Mouse (Mus musculus): ENCODE data around the gene Cpeb4. TPM values are rescaled to one million over a fixed set of nuclear protein-coding genes. Genes with fewer than 3 reads are reported as not detected.
A peak's percentile ranks its signal among the peaks of the same experiment; 100 is the strongest.

Cpeb4 gene
- polyA plus RNA-seq, 1 experiment from 2014 or later: 6.2 TPM

- H3K27me3 ChIP-seq (replicated peaks): no peaks in the 10 kb centered on the region
- peaks cover 20% of the 10 kb centered on the region for H3K4me1 ChIP-seq
- no peak overlapping the region for H3K9ac ChIP-seq
- H3K4me3 ChIP-seq: no peak overlapping the region
- WGBS: 79% methylated on average over 4 of the region's 4 CpGs
- no peak overlapping the region for H3K4me2 ChIP-seq
- H3K9me3 ChIP-seq: no peaks in the 10 kb centered on the region
- H3K36me3 ChIP-seq: no peaks in the 10 kb centered on the region
- no peak overlapping the region for H3K27ac ChIP-seq (replicated peaks)
- no peak for ATAC-seq (ENCODE audit: extremely low read depth, insufficient number of reproducible peaks, low FRiP score, low TSS enrichment)
Measured at GRCm38 (mm10) chr11:31848725-31849124, 23.3 kb upstream of the Cpeb4 start.

GRCm38 (mm10) chr11:31850156-31850775, 21.7 kb upstream of the Cpeb4 start:
- no peak for ATAC-seq (ENCODE audit: extremely low read depth, insufficient number of reproducible peaks, low FRiP score, low TSS enrichment)
- Histone ChIP-seq H3K27ac (replicated peaks) (no peak overlapping the region), H3K9ac (no peak overlapping the region), H3K4me1 (peaks cover 10% of the 10 kb centered on the region; the same call in 1 of the 2 replicates), H3K9me3 (no peaks in the 10 kb centered on the region), H3K4me2 (no peak overlapping the region), H3K36me3 (no peaks in the 10 kb centered on the region), H3K27me3 (replicated peaks) (no peaks in the 10 kb centered on the region), H3K4me3 (no peak overlapping the region)
- WGBS: 82% methylated on average over 3 of the region's 3 CpGs

GRCm38 (mm10) chr11:31850995-31851394, 21.0 kb upstream of the Cpeb4 start:
- Histone ChIP-seq H3K27ac (replicated peaks) (no peak overlapping the region), H3K9ac (no peak overlapping the region), H3K4me3 (no peak overlapping the region), H3K9me3 (no peaks in the 10 kb centered on the region), H3K4me2 (no peak overlapping the region), H3K4me1 (peaks cover 10% of the 10 kb centered on the region; the same call in 1 of the 2 replicates), H3K27me3 (replicated peaks) (no peaks in the 10 kb centered on the region), H3K36me3 (no peaks in the 10 kb centered on the region)
- ATAC-seq (ENCODE audit: extremely low read depth, insufficient number of reproducible peaks, low FRiP score, low TSS enrichment): no peak
- WGBS: 75% methylated on average over 5 of the region's 5 CpGs

DNA sequence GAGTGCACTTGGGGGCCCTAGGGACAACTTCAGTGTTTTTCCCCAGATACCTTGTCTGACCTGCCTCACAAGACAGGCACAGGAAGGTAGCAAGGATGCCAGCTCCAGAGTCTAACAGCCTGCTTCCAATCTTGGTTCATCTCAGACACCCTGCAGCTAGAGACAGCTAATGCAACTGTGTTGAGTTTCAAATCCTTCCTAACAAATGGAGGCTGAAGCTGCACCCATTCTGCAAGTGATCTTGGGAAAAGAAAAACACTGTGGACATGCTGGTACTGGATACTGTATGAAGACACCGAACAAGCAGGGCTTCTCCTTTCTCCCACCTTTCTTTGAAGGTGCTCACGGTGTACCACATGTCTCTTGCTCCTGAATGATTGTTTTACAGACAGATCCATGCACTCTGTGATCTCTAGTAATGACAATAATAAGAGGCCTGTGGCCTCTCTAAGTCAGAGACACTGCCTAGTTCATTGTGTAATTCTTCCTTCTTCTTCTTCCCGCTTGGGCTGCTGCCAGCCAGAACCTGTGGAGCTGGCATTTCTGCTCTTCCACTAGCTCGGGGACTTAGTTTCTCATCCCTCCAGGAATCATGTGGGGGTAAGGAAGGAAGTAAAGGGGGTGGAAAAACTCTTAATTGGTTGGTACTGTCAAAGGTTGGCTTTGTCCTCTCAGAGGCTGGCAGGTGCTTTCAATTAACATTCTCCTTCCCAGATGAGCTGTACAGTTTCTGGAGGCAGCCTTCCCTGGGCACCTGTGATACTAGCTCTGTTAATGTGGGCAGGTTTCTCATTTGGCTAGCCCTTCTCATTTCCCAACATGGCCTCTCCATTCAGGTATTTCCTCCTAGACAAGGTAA, 20.1 kb upstream of the Cpeb4 start:
- Histone ChIP-seq H3K27ac (replicated peaks) (no peak overlapping the region), H3K9me3 (no peaks in the 10 kb centered on the region), H3K4me1 (peaks cover 10% of the 10 kb centered on the region; the same call in 1 of the 2 replicates), H3K4me3 (no peak overlapping the region), H3K4me2 (no peak overlapping the region), H3K36me3 (no peaks in the 10 kb centered on the region), H3K27me3 (replicated peaks) (no peaks in the 10 kb centered on the region), H3K9ac (no peak overlapping the region)
- ATAC-seq (ENCODE audit: extremely low read depth, insufficient number of reproducible peaks, low FRiP score, low TSS enrichment): no peak
- 75% methylated on average over 4 of the region's 4 CpGs for WGBS

GRCm38 (mm10) chr11:31854955-31855354, 17.1 kb upstream of the Cpeb4 start:
- peaks cover 10% of the 10 kb centered on the region; the same call in 1 of the 2 replicates for H3K4me1 ChIP-seq
- ATAC-seq (ENCODE audit: extremely low read depth, insufficient number of reproducible peaks, low FRiP score, low TSS enrichment): no peak
- H3K27me3 ChIP-seq (replicated peaks): no peaks in the 10 kb centered on the region
- H3K4me2 ChIP-seq: no peak overlapping the region
- 71% methylated on average over 5 of the region's 5 CpGs for WGBS
- H3K27ac ChIP-seq (replicated peaks): no peak overlapping the region
- no peak overlapping the region for H3K4me3 ChIP-seq
- no peaks in the 10 kb centered on the region for H3K9me3 ChIP-seq
- H3K36me3 ChIP-seq: no peaks in the 10 kb centered on the region
- H3K9ac ChIP-seq: no peak overlapping the region

DNA sequence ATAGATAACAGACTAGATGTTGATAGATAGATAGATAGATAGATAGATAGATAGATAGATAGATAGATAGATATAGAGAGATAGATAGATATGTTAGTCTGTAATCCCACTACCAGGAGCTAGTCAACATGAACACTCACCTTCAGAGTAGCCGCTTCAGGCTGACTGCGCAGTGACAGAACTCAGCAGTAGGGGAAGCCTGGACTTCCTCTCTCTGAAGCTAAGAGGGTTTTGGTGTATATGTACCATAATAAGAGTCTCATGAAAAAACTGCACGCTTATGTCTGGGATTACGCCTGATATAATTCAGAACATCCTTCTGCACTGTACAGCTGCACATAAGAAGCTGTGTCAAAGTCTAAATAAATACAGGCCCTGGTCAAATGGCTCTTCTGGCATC, 14.5 kb upstream of the Cpeb4 start:
- Histone ChIP-seq H3K4me1 (no peaks in the 10 kb centered on the region), H3K9ac (no peak overlapping the region), H3K4me2 (no peak overlapping the region), H3K9me3 (no peaks in the 10 kb centered on the region), H3K27me3 (replicated peaks) (no peaks in the 10 kb centered on the region), H3K36me3 (no peaks in the 10 kb centered on the region), H3K27ac (replicated peaks) (no peak overlapping the region), H3K4me3 (no peak overlapping the region)
- 92% methylated on average over 4 of the region's 4 CpGs for WGBS
- ATAC-seq (ENCODE audit: extremely low read depth, insufficient number of reproducible peaks, low FRiP score, low TSS enrichment): no peak

DNA sequence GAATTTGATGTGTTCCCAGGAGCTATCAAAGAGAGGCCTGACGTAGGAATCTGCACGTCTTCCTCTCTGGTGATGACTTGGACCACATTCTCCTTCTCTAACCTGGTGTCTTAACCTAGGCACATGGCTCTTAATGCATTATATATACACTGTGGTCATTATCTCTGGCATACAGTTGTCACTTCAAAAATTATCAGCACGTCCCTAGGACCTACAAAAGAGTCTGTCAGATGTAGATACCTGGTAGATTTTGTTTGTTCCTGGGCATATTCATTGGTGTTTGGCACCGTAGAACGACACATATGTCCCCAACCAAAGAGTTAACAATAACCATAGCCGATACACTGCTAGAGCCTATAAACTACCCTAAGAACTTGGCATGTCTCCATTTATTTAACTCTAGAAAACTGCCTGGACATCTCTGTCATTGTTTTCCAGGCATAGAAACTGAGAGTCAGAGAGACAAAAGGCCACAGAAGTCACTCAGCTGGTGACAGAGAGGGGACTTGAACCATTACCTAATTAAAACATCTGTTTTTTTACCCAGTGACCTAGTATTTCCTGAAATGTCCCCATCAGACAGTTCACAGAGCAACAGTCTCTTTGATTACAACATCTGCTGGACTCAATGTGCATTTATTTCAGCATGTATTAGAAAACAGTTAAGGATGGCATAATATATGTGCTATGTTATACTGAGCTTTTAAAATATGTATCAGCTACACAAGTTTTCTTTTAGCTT, 10.7 kb upstream of the Cpeb4 start:
- H3K36me3 ChIP-seq: no peaks in the 10 kb centered on the region
- H3K9ac ChIP-seq: no peak overlapping the region
- no peak overlapping the region for H3K4me2 ChIP-seq
- no peak overlapping the region for H3K27ac ChIP-seq (replicated peaks)
- ATAC-seq (ENCODE audit: extremely low read depth, insufficient number of reproducible peaks, low FRiP score, low TSS enrichment): no peak
- no peak overlapping the region for H3K4me3 ChIP-seq
- 63% methylated on average over 6 of the region's 6 CpGs for WGBS
- no peaks in the 10 kb centered on the region for H3K4me1 ChIP-seq
- no peaks in the 10 kb centered on the region for H3K9me3 ChIP-seq
- H3K27me3 ChIP-seq (replicated peaks): 0 out of 2 replicates have a peak, but pooled peaks cover 4% of the 10 kb centered on the region

DNA sequence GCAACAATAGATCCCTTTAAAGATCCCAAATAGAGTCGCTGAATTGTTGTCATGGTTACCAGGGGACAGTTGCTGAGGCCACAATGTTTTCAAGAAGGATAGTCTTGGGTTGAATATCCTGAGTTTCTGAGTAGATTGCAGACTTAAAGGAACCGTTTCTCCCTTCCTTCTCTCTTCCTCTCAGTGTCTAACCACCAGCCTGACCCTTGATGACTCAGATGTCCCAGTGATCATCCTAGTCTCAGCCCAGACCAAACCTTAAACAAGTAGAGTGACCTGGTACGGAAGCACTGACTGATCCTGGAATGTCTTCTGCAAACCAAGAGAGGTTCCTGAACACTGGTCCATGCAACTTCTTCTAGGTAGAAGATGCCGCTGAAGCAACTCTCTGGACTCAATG, 4.0 kb upstream of the Cpeb4 start:
- 64% methylated on average over 4 of the region's 4 CpGs for WGBS
- no peaks in the 10 kb centered on the region for H3K9me3 ChIP-seq
- no peak overlapping the region for H3K27ac ChIP-seq (replicated peaks)
- 0 out of 2 replicates have a peak, but pooled peaks cover 4% of the 10 kb centered on the region for H3K27me3 ChIP-seq (replicated peaks)
- ATAC-seq (ENCODE audit: extremely low read depth, insufficient number of reproducible peaks, low FRiP score, low TSS enrichment): no peak
- H3K4me1 ChIP-seq: peaks cover 16% of the 10 kb centered on the region
- no peak overlapping the region for H3K4me2 ChIP-seq
- no peak overlapping the region for H3K9ac ChIP-seq
- no peaks in the 10 kb centered on the region for H3K36me3 ChIP-seq
- H3K4me3 ChIP-seq: no peak overlapping the region

- under 1% methylated on average over 52 of the region's 53 CpGs for WGBS
- peak; percentile 98 for ATAC-seq (ENCODE audit: extremely low read depth, insufficient number of reproducible peaks, low FRiP score, low TSS enrichment)
- H3K4me3 ChIP-seq: peak overlapping the region; percentile 91
- H3K27me3 ChIP-seq (replicated peaks): no peaks in the 10 kb centered on the region
- H3K9ac ChIP-seq: peak overlapping the region; percentile 96
- H3K4me2 ChIP-seq: peak overlapping the region; percentile 87
- peaks cover 30% of the 10 kb centered on the region for H3K4me1 ChIP-seq
- no peaks in the 10 kb centered on the region for H3K9me3 ChIP-seq
- H3K36me3 ChIP-seq: no peaks in the 10 kb centered on the region
- peak overlapping the region; percentile 92 for H3K27ac ChIP-seq (replicated peaks)
Measured at GRCm38 (mm10) chr11:31870285-31871010, 1.6 kb upstream of the Cpeb4 start.

DNA sequence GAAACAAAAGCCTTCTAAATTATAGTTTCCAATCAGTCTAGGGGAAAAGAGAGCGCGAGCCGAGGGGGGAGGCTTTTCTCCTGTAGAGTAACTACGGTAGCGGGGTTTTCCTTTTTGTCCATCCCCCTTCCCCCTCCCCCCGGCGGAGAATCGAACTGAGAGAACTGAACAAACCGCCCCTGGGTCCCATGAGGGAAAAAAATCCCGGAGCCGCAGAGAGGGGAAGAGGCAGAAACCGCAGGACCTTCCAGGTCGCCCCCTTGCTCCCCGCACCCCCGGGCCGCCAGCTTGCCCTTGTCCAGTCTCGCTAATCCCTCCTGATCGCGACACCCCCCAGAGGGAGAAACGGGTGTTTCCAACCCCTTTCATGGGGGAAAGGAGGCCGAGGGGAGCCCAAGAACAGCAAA, 873 bp upstream of the Cpeb4 start:
- Histone ChIP-seq H3K9ac (peak overlapping the region; percentile 96), H3K4me1 (peaks cover 31% of the 10 kb centered on the region), H3K27ac (replicated peaks) (peak overlapping the region; percentile 87), H3K4me3 (peak overlapping the region; percentile 91), H3K4me2 (peak overlapping the region; percentile 87), H3K36me3 (no peaks in the 10 kb centered on the region), H3K27me3 (replicated peaks) (no peaks in the 10 kb centered on the region), H3K9me3 (no peaks in the 10 kb centered on the region)
- no peak; the same call in 1 of the 2 replicates for ATAC-seq (ENCODE audit: extremely low read depth, insufficient number of reproducible peaks, low FRiP score, low TSS enrichment)
- WGBS: under 1% methylated on average over 18 of the region's 21 CpGs
